Mouse (Mus musculus) spleen, postnatal 36 days (tissue): ENCODE data around the gene Grm5.

Source experiments
- DNase-seq, 2 experiments: peaks; one replicate each; pipeline ENCODE4 v3.0.0; 2022; ENCODE audit warnings: low spot score in 2 of 2, mixed read lengths in 1 of 2

Grm5 gene

DNA sequence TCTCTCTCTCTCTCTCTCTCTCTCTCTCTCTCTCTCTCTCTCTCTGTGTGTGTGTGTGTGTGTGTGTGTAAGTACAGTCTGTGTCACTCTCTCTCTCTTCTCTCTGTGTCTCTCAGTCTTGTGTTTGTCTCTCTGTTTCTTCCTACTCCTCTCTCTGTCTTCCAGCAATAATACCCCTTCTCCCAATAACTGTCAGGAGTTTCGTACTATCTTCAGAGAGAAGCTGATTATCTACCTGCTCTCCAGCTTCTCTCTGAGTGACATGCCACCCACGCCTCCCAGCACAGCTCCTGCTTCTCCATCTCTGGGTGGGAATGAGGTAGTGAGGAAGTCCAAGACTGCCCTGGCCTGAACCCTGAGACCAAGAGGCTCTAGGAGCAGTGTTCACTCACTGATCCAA is at the start of gene Grm5:
TSS of gene Grm5 (plus strand) at position 301 of the 400 bp plus-strand sequence.
- no peak for DNase-seq

DNA sequence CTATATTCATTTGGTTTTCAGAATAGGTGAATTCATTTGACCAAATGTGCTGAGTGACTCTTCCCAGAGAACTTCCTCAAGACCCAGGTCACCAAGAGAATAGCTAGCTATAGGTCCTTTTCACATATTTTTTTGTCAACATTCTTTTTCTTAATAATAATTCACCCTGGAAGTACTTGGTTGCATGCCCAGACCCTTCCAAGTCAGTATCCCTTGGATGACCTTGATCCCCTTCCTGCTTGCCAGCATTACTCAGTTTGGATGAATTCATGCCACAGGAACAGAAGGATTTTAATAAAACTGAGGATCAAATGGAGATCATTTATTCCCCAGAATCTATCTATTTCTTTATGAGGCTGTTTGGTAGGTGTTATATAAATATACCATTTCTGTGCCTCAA is 44.9 kb upstream of the Grm5 start:
- DNase-seq, result no peak

DNA sequence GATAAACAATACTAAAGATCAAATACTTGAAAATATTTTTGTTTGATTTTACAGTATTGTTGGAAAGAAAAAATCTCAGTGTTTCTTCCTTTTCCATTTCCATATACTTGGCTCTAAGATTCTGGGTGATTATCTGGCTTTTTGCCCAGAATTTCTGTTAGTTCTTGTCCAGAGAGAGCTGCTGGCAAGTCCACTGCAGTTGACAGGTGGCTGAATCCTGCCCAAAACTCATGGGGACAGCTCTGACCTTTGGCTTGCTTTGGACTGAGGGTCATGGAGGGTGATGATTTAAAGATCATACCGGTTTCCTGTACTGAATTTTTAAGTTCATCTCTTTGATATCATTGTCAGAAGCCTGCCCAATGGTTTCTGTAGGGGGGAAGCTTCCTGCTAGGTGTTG is 18.7 kb upstream of the Grm5 start:
- no peak for DNase-seq

DNA sequence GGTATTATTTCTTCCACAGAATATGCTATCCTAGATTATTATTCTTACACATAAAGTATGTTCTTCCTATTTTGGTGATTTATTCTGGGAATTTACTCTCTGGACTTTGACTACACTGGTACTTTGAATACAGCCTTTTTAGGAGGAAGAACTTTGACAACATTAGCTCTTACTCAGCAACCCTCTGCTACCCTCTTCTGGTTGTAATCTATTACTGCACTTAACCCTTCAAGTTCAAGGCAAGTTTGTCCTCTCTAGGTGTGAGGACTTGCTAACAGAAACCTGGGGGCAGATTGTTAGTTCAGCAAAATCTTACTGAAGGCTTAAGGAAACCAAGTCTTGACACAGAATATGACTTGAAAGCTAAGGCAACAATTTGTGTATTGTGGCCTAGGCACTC is 17.5 kb upstream of the Grm5 start:
- DNase-seq, result no peak

DNA sequence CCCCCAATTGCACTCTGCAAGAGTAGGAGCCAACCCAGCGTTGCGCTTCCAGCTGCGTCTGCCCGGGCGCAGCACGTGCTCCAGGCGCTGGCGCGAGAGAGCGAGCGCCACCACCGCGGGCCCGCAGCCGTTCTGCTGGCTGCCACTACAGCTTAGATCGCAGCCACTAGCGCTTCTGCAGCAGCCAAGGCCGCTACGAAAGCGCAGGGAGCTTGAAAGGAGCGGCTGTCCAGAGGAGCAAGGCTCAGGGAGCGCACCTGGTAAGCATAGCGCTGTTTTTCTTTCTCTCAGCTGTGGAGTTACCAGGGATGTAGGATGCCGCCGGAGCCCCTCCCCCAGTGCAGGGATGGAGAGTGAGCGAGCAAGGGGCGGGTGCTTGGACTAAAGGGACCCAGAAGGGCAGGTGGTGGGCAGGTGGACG is 323 bp downstream of the Grm5 start:
- DNase-seq, result no peak

DNA sequence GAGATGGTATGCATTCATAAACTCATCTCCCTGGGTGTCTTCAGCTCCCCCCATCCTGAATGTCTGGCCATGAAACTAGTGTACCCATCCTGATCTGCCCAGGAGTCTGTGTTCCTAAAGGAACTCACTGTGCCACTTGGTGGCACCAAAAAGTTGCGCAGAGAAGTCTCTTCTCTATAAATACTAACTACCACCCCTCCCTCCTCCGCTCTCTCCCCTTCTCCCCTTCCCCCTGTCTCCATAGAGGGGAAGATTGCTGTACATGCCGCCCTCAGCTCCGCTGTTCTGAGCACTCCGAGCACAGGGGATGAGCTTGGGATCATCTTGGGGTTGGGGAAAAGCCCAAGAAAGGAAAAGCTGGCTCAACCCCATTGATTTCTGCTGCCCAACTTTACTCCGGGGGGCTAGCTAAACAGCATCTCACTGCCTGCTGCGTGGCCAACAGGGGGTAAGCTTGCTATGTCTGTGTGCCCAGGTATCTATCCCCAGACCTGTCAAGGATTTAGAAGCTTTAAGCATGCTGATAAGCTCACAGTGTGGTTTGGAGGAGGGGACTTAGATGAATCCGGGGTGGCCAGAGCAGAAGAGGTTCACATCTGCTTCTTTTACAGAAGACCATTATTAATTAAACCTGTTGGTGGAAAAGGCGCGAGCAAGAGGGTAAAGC is 2.4 kb downstream of the Grm5 start:
- DNase-seq, result no peak

DNA sequence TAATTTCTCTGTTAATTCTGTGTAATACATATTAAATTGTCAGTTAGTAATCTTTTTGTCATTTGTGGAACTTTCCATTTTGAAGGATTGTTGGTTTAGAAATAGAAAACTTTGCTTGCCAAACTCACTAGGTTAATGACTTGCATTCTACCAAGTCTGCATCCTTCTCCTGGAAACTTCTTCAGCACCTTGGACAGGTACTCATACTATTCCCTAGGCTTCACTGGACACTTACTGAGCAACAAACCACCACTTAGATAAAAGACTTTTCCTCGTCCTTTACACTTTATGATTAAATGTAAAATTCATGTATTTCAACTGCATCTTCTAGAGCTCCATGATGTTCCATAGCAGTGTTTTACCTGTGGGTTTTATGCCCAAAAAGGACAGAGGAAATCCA is 4.0 kb downstream of the Grm5 start:
- DNase-seq, result no peak

DNA sequence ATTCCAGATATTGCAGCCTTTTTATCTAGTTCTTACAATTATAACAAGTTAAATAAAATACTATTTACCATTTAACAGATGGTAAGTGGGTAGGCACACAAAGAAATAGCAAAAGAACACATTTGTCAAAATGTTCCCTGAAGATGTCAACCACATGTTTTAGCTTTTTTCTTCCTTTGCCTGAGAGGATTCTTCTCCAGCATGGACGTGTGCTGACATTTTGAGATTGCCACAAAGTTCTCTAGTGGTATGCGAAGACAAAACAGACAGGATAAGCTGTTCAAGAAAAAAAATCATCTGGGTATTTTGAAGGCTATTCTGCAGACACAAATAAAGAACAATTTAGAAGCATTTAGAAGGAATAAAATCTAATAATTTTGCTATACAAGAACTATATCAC is 42.3 kb downstream of the Grm5 start:
- DNase-seq, result no peak

DNA sequence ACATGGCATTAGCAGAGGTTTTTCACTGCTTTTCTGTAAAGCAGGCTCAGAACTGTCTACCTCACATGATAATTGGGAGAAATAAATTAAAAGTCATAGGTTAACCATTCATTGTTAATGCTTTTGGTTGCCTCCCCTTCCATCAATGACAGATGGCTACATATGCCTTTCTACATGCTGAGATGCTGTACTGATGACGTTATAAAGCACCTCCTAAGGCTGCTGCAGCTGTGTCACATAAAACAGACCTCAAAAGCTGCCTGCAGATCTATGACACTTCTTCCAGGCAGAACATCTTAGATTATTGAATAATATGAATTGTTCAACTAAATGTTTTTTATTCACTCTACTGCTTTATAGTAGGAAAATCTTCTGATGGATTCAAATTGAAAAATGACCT is 51.6 kb downstream of the Grm5 start:
- DNase-seq, result no peak

DNA sequence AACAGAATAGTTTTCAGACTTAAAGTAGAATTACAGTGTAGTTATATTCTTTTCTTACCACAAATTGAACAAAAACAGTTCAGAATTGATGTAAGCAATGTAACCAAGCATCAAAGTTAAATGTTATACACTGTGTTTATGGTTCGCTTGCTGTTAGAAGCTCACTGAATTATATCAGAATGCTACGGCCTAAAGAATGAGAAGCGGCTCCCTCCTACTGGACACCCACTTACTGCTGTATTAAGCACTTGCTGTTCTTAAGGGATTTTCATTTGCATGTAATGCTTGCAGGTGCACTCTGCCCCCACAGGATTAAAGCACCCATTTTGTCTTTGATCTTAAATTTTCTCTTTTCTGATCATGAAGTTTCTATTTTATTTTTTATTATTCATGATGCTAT is 66.6 kb downstream of the Grm5 start:
- DNase-seq, result no peak

DNA sequence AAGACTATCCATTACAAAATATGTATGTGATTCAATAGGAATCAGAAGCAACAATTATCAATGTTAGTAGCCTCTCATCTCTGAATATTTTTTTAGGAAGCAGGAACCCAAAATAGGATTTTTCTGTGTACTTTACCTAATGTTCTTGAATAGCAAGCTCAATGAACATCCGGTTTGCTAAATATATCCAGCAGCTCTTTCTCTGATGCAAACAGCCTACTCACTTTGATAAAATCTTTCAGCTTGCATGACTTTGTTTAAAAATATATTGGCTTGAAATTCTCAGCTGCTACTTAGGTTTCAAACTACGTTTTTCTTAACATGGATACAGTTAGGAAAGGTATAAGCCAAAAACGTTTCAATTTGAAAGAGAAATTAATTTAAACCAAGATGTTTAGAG is 77.8 kb downstream of the Grm5 start:
- DNase-seq, result no peak

DNA sequence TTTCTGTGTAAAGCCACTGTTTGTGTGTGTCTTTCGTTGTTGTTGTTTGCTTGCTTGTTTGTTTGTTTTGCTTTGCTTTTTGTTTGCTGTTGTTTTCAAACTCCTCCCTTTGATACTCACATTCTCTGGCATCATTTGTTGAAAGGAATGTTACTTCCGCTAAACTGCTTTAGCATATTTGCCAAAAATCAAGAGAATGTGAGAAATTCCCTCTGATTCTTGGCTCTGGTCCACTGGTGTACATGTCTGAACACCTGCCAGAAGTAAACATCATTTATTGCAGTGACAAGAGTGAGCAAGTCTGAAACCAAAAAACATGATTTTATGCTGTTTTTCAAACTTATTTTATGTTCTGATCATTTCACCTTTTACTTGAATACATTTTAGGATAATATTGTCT is 80.1 kb downstream of the Grm5 start:
- no peak for DNase-seq

DNA sequence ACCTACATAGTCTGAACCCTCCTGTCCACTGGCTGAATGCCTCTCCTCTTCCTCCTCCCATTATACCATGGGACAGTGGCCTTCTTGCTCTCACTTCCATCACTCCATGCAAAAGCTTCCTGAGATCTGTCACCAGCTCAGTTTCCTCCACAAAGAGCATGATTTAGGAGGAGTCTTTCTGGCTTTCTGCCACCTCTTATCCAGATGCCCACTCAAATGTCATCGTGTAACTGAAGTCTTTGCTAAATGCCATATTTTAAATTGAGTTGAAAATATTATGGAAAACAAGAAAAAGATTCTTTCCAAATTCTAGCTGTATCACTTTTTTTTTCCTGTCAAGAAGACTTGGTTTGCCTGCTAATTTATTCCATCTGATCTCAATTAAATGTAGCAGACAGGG is 132.4 kb downstream of the Grm5 start:
- no peak for DNase-seq

DNA sequence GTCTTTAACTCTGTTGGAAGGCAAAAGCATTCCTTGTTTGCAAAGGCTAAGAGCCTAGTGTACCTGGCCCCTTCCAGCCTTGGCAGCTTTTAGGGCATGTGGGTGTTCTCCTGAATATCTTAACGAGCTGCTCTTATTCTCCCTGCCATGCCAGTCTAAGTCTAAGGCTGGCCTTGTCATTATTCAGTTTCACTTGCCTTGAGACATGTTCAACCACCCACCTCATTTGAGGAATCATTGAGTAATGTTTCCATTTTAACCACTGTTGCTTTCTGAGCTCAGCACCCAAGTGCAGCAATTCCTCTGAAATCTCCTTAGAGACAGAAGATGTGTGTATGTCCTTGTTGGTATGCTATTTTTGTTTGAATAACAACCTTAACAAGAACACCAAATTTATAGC is 134.7 kb downstream of the Grm5 start:
- no peak for DNase-seq

DNA sequence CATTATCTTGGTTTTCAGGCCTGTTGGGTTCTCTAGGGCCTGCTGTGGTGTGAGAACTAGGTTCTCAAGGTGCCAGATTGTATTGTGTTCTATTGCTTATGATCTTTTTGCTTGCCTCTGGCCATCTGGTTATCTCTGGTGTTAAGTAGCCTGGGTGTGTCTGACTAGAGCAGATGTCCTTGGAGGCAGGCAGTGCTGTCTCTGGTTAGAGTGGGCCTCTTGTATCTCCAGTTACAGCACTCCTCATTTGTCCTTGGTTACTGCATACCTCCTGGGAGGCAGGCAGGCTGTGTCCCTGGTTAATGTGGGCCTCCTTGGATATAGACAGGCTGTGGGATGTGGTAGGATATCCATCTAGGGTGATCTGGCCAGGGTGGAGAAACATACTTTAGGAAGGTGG is 150.5 kb downstream of the Grm5 start:
- DNase-seq, result no peak

DNA sequence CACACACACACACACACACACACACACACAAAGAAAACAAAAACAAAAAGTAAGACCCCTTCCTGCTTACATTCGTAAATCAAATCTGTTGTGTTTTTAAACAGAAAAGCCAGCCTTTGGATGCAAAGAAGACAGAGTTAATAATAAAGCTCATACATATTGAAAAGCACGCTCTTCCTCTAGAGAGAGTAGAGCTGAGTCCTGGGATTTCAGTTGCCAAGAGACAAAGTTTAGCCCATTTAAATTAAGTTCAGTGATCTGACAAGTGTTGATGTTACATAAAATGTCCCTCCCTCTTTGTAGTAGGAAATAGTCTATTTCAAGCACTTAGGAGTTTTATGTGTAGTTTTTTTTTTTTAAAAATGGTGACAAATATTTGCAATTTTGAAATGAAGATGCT is 178.0 kb downstream of the Grm5 start:
- DNase-seq, result no peak

DNA sequence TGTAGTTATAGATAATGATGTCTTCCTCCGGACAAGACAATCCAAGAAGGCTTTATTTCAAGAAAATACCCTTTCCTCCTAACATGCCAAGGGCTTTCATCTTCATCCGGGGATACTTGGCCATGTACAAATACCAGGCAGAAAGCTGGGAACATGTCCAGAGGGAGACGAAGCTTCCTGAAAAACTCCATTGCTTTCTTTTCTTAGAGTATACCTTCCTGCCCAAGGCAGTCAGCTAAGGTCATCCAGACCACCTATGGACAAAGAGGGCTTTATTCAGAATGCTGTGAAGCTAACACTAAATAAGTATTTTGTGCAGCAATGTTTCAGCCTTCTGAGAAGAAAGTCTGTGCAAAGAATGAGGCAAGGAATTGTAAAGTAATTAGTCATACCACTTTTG is 178.4 kb downstream of the Grm5 start:
- no peak for DNase-seq

DNA sequence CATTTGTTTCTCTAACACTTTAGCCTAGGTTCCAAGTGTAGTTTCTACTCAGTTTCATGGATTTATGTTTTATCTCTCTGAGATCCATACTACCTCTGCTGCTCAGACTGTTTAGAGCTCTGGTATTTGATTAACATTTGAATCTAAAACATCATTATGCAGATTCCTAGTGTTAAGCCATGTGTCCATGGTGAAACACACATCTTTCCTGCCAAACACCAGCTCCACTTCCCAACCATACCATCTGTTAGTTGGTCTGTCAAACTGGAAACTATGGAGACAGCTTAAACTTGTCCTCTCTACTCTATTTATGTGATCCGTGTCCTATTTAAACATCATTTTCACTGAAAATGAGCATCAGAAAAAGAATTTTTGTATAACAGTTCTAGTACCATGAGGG is 203.6 kb downstream of the Grm5 start:
- DNase-seq, result no peak

DNA sequence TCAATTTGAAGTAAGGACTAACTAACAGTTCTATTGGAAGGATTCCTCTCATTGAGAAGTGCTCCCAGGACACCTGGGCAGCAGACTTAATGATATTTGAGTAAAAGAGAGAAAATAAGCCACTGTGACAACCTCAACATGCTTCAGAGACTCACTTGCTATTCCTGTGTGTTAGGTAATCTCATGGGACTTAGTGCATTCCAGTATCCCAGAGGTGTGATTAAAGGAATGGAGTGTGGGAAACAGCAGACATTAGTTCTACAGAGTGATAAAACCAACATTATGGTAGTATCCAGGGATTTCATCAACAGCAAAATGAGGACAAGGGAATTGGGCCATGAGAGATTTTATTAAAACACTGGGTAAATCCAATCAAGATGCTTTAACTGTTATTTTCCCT is 205.0 kb downstream of the Grm5 start:
- DNase-seq, result no peak

DNA sequence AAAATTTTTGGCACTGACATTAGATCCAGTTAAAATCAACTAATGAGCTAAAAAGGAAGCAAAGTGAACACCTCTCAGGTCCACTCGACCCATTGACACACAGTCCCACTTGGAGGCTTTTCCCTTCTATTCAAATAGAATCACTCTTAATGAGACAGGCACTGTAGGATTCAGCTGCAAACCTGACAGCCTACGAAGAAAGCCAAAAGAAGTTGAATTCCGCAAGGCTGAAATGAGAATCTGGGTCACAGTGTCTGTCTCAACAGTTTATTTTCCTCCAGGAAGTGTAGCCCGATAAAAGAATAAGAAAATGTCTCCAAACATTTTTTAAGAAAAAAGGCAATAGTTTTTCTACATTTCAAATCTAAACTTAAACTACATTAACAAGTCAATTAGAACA is 209.9 kb downstream of the Grm5 start:
- DNase-seq, result no peak

DNA sequence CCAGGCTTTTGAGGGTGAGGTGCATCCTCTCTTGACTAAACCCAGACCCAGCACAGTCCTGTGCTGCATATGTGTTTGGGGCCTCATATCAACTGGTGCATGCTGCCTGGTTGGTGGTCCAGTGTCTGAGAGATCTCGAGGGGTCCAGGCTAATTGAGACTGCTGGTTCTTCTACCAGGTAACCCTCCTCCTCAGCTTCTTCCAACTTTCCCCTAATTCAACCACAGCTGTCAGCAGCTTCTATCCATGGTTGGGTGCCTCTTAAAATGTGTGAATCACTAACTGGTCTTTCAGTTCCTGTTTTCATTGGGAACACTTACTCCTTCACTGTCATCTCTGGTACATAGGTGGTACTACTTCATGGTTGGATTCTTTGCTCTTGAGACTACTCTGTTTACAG is 240.9 kb downstream of the Grm5 start:
- peak; percentile 55 to 58 for DNase-seq

DNA sequence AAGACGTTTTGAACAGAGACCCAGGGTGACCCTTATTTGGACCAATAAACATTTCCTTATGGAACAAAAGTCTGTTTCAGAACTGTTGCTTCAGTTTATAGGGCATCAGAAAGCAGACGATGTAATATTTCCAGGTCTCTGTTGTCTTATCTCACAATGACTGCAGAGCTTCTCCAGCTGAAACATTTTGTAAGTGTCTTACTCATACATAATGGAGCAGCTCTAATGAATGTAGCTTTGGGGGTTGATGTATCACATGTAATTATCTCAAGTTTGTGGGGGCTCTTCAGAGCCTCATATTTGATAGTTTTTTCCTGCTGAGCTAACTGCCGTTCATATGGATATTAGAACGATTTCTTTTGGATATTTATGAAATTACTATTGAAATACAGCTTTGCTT is 250.7 kb downstream of the Grm5 start:
- DNase-seq, result no peak

DNA sequence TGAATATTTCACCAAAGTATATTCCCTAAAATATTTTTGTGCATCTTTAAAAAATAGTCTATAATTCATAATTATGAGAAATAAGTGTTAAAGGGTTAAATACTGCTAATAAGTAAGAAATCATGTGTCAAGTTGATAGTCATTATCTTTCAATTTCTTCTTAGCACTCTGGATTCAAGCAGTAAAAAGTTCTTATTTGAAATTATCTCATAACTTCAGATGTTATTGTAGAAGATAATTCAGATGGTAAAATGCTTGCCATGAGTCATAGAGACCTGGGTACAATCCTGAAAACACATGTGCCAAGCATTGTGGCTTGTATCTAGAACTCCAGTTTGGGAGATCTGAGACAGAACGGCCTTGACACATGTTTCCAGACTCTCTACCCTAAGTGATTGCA is 254.6 kb downstream of the Grm5 start:
- DNase-seq, result no peak

DNA sequence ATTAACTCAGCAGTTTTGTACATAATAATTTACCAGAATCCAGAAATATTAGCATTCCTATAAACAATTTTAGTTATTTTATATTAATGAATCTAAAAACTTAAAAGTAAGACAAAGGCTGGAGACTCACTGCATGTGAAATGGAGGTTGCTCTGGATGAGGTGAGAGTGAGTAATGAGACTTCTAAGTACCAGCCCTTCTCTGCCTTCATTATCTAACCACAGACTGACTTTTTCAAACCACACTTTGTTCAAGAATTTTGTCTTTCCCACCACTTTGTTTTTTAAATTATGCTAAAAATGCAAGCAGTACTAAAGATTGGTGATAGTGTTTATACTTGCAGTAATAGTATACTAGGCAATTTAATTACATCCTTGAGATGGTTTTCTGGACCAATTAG is 259.5 kb downstream of the Grm5 start:
- no peak for DNase-seq

DNA sequence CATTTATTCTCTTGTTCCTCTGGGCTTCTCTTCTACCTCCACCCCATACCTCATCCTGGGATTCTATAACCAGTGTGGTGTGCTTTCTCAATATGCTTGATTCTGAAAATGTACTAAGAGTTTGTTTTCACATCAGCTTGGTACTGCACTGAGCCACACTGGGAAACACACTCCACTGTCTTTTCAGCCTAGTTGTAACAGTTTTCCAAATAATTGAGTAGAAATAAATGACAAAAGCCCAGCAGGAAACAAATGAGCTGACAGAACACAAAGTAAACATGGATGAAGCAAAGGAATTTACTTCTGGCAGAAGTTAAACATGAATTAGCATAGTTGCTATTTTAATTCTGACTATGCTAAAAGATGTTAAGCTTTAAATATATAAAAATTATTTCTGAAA is 262.1 kb downstream of the Grm5 start:
- no peak for DNase-seq
